Mouse (Mus musculus) hindbrain, embryonic 13.5 days (tissue): ENCODE data around the gene Mrgprb8. TPM values are rescaled to one million over a fixed set of nuclear protein-coding genes. Genes with fewer than 3 reads are reported as not detected.
"Not testable (repeated sequence)": the region's sequence is repeated elsewhere in the genome, so short reads cannot be mapped to it uniquely, and the experiment has no call there.

ENCODE experiments used
- ATAC-seq: fragments of 200-750 bp; cut with Nextera tagmentation; 2 replicates; pipeline ENCODE4 v1.8.0; 2017; ENCODE audit warnings: moderate TSS enrichment; ENCODE audit not compliant: low FRiP score
- H3K27ac ChIP-seq: fragments of 300-500 bp; sonication (generic); 2 replicates; pipeline ENCODE4 v1.5.1; 2015; ENCODE audit warnings: inconsistent platforms, mild to moderate bottlenecking, moderate library complexity
- H3K27me3 ChIP-seq: fragments of 300-500 bp; sonication (generic); 2 replicates; pipeline ENCODE4 v1.6.1; 2015; ENCODE audit warnings: mild to moderate bottlenecking, inconsistent platforms
- H3K36me3 ChIP-seq: fragments of 300-500 bp; sonication (generic); 2 replicates; pipeline ENCODE4 v1.6.1; 2015; ENCODE audit warnings: mild to moderate bottlenecking, inconsistent platforms
- H3K4me1 ChIP-seq: fragments of 300-500 bp; sonication (generic); replicated peaks from 2 replicates; pipeline ENCODE4 v1.6.1; 2015; ENCODE audit warnings: inconsistent platforms
- H3K4me2 ChIP-seq: fragments of 300-500 bp; sonication (generic); 2 replicates; pipeline ENCODE4 v1.6.1; 2015; ENCODE audit warnings: inconsistent platforms, mild to moderate bottlenecking, moderate library complexity
- H3K4me3 ChIP-seq: fragments of 300-500 bp; sonication (generic); 2 replicates; pipeline ENCODE4 v1.5.1; 2015; ENCODE audit warnings: mild to moderate bottlenecking, inconsistent platforms
- H3K9ac ChIP-seq: fragments of 300-500 bp; sonication (generic); 2 replicates; pipeline ENCODE4 v1.6.1; 2015; ENCODE audit warnings: mild to moderate bottlenecking, inconsistent platforms
- H3K9me3 ChIP-seq: fragments of 300-500 bp; sonication (generic); 2 replicates; pipeline ENCODE4 v1.6.1; 2016; ENCODE audit warnings: inconsistent platforms
- WGBS: fragments of 180-500 bp; shearing (Covaris S2); methylation state at CpG from one replicate; pipeline ENCODE4 v1.1.7; 2015; 5-methylcytosine and 5-hydroxymethylcytosine counted together
- polyA plus RNA-seq: library from polyadenylated mRNA; unstranded; fragments of >200 nt; fragmentation: Nextera tagmentation; extraction: Ambion mirVana; gene quantifications from 2 replicates; pipeline ENCODE4 v1.2.1, GENCODE M21; 2015

Gene Mrgprb8
- polyA plus RNA-seq, result not detected in 2 replicates

- Histone ChIP-seq H3K27me3 (no peaks in the 10 kb centered on the region), H3K4me1 (no peaks in the 10 kb centered on the region), H3K27ac (no peak within 1 kb of the TSS), H3K4me3 (no peak within 1 kb of the TSS), H3K4me2 (no peak within 1 kb of the TSS), H3K36me3 (no peaks in the 10 kb centered on the region), H3K9me3 (peaks cover 34% of the 10 kb centered on the region), H3K9ac (no peak within 1 kb of the TSS)
- ATAC-seq, result no peak
- 71% methylated on average over 2 of the region's 2 CpGs for WGBS
These were observed at the start of gene Mrgprb8 for GRCm38 (mm10) chr7:48388226-48388625. Mrgprb8 (plus strand) TSS chr7:48388526.

GRCm38 (mm10) chr7:48435936-48436335 is 47.6 kb downstream of the Mrgprb8 start:
- WGBS, result 83% methylated on average over 3 of the region's 3 CpGs
- not testable (repeated sequence) for H3K9ac ChIP-seq, H3K27ac ChIP-seq, H3K27me3 ChIP-seq, H3K4me1 ChIP-seq, H3K4me2 ChIP-seq, H3K36me3 ChIP-seq, ATAC-seq, H3K4me3 ChIP-seq
- H3K9me3 ChIP-seq, result peaks cover 33% of the 10 kb centered on the region

GRCm38 (mm10) chr7:48436581-48436980 is 48.3 kb downstream of the Mrgprb8 start:
- no peak for ATAC-seq
- 48% methylated on average over 3 of the region's 3 CpGs for WGBS
- Histone ChIP-seq H3K9ac (no peak overlapping the region), H3K4me3 (no peak overlapping the region), H3K9me3 (peaks cover 32% of the 10 kb centered on the region), H3K27me3 (no peaks in the 10 kb centered on the region), H3K36me3 (no peaks in the 10 kb centered on the region), H3K4me1 (no peaks in the 10 kb centered on the region), H3K4me2 (no peak overlapping the region), H3K27ac (no peak overlapping the region)

Other genes starting within 250 kb of the Mrgprb8 start
- gene Mrgprb5, start 219.5 kb upstream of the Mrgprb8 start, polyA plus RNA-seq, result not detected in 2 replicates
- gene Mrgprb4, start 189.2 kb upstream of the Mrgprb8 start, polyA plus RNA-seq, result not detected in 2 replicates
- gene Mrgprb1, start 67.8 kb downstream of the Mrgprb8 start, polyA plus RNA-seq, result not detected in 2 replicates
- gene Mrgprx2, start 110.8 kb downstream of the Mrgprb8 start, polyA plus RNA-seq, result not detected in 2 replicates
- not detected in 2 replicates for gene Mrgprb2, start 169.6 kb downstream of the Mrgprb8 start, polyA plus RNA-seq